Mouse (Mus musculus) monocyte, adult 5-6 weeks (primary cell): ENCODE data around the gene Ube2g2. TPM values are rescaled to one million over a fixed set of nuclear protein-coding genes. Genes with fewer than 3 reads are reported as not detected.

Source experiments
- ATAC-seq: fragments of 153-309, 156-312 bp; replicated peaks from 2 replicates; pipeline ENCODE4 v1.8.0; 2017; ENCODE audit warnings: mild to moderate bottlenecking; ENCODE audit not compliant: low TSS enrichment, insufficient number of reproducible peaks, severe bottlenecking, poor library complexity, low FRiP score
- total RNA-seq: library from RNA; stranded (forward); fragments of 200-1000, 200-491, 200-594 nt; gene quantifications from 3 replicates; pipeline ENCODE4 v1.2.3, GENCODE M21; 2017

The Ube2g2 gene
- total RNA-seq, 1 experiment from 2014 or later = 70.3 TPM

DNA sequence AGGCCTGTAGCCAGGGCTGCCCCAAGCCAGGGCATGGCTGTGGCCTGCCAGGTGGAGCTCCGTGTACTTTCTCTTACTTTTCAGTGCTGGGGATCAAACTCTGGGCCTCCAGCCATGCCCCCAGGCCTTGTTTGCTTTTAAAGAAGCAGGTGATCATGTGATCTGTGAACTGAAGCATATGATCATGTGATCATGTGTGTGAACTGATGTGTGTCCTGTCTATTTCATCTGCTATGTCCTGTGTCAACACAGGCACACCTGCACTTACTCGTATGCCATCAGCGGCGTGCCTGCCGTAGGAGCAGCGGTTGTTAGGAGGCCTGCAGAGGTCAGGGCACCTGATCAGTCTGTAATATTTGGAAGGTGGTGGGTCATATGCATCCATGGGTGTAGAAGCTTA lies 11.9 kb downstream of the Ube2g2 start:
- ATAC-seq = no peak; the same call in 1 of the 2 replicates

DNA sequence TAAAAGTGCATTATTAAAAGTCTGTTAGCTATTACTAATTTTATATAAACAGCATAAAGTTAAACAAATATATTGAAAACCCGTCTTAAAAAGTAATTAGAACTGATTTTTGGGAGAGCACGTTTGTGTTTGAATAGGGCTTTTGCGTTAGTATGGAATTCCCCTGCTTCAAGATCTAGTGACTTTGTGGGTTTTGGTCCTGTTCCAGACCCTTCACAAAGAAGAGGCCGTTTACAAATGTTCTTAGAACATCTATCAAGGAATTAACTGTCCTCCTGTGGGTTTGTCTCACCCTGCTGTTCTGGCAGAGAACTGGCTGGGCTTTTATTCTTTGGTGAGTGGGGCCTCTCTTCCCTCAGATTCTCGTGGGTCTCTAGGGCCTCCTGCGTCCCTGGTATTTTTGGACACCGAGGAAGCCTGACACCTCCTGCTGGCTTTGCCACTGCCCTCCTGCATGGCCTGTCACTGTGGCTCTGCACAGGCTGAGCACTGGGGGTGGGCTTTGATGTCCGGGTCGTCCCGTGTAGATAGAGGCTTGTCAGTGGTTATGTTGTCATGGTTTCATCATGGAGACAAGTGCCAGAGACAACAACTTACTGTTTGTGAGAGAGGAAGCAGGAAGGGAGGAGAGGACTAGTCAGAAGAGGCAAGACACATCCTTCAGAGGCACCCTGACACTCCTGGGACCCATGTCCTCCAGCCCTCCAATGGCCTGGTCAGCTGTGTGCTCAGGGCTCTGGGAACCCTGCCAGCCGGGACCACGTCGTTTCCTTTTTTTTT lies 12.6 kb downstream of the Ube2g2 start:
- no peak for ATAC-seq

- ATAC-seq = no peak
Observed at GRCm38 (mm10) chr10:77636234-77636922, 14.3 kb downstream of the Ube2g2 start.

GRCm38 (mm10) chr10:77638956-77639355 lies 16.9 kb downstream of the Ube2g2 start:
- ATAC-seq = no peak

- no peak for ATAC-seq
Observed at GRCm38 (mm10) chr10:77643160-77643559, 21.1 kb downstream of the Ube2g2 start.

DNA sequence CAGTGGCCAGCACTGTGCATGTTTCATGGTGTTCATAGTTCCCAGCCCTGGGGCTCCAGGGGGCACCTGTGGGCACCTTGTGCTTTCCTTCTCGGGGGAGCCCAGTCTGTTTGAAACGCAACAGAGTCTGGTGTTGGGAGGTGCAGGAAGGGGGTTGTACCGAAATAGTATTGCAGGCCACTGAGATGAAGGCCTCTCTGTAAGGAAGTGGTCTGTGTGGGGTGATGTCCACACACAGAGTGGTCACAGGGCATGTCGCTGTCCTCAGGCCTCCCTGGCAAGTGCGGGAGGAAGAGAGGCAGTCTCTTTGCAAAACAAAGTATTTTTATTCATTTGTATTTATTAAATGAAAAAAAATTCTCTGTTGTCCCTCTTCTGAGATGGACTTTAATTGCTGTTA lies 23.5 kb downstream of the Ube2g2 start:
- no peak for ATAC-seq

- ATAC-seq = no peak
Observed at GRCm38 (mm10) chr10:77647461-77647860, 25.4 kb downstream of the Ube2g2 start.

GRCm38 (mm10) chr10:77647901-77648300 lies 25.8 kb downstream of the Ube2g2 start:
- no peak for ATAC-seq

DNA sequence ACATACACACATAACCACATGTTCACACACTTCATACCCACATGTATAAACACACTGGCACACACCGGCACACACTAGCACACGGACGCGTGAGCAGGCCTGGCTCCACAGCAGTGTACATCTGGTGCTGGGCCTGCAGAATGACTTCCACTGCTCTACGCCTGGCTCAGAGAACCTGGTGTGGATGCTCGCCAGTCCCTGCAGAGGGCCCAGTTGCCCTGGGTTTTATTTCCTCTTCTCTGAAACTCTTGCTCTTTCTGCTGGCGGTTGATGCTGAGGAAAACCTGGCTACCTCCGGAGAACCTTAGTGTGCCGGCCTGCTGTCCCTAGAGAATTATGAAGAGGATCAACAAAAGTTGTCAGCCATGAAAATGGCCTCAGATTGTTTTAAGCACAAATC lies 30.0 kb downstream of the Ube2g2 start:
- ATAC-seq = no peak

- no peak for ATAC-seq
Observed at GRCm38 (mm10) chr10:77658286-77658994, 36.4 kb downstream of the Ube2g2 start.

DNA sequence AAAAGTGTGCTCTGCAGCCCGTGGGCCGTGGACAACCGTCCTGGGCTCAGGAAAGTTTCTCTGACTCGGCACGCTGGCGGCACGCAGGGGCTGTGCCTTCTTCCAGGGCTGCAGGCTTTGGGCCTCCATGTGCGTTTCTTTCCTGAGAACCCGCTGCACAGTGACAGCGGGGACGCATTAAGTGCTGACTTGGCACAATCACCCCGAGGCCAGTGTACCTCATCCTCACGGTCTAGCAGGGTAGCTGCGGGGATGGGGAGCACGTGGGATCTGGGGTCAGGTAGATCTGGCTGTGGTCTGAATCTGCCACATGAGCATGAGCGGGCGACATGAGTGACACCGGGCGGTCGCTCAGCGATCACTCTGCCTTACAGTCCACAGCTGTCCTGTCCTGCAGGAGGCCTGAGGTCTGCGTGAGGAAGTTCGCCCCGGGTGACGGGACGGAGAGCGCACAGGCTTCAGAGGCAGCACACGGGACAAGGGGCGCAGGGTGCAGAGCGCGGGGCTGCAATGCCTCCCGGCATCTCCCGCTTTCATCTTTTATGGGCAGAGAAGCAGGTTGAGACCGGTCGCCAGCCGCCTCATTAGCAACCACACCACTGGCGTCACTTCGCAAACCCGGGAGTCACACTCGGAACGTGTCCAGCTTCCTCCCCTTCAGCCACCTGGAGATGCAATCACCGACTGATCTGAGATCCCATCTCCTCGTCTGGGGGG lies 42.0 kb downstream of the Ube2g2 start:
- ATAC-seq = 0 out of 2 replicates have a peak, but pooled peaks have one; percentile 16

GRCm38 (mm10) chr10:77666342-77666741 lies 44.3 kb downstream of the Ube2g2 start:
- ATAC-seq = no peak

- no peak for ATAC-seq
Observed at GRCm38 (mm10) chr10:77667402-77667801, 45.3 kb downstream of the Ube2g2 start.

DNA sequence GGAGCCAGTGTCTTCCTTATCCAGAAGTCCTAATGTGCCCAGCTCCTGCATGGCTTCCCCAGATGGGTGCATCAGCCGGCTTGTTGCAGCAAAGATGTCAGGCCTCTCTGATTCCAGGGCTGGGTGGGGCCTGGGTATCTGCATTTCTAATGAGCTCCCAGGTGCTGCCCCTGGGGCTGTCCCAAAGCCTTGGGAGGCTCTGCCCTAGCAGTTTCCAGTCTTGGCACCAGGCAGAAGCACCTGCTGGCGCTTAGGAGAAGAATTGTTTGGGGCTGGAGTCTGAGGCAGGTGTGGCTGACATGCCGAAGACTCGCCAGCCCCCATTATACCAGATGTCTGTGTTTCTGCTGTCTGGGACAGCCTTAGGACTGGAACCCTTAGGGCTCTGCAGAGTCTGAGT lies 48.6 kb downstream of the Ube2g2 start:
- ATAC-seq = no peak

- no peak for ATAC-seq
Observed at GRCm38 (mm10) chr10:77671519-77671918, 49.4 kb downstream of the Ube2g2 start.

DNA sequence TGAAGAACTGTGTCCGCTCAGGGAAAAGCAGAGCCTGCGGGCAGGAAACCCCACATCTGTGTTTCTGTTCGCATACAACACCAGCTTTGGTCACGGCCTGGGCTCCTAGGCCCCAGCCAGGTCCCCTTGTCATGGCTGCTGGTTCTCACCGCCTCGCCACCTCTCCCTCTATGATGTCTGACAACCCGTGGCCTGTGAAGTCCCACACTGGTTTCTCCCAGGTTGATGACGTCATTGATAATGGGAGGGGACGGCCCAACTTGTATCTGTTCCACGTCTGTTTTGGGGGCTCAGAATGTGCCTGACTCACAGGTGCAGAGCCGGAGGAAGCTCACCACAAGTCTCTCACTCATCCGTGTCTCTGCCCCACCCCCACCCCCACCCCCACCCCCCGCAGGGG lies 51.7 kb downstream of the Ube2g2 start:
- ATAC-seq = no peak

DNA sequence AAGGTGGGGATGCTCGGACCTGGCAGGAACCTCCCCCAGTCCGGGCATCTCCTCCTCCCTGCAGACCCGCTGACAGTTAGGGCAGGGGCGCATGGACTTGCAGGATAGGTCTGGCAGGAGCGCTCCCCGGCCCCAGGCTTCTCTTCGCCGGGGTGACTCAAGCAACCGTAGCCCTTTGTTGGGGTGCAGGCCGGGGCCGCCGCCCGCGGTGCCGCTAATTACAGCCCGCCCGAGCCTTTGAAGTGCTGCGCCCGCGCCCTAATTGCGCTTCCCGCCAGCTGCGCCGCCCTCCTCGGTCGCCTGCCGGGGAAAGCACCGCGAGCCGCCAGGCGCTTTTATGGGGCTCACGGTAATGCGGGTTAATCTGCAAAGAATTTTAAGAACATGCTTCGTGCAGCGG lies 55.5 kb downstream of the Ube2g2 start:
- ATAC-seq = no peak

DNA sequence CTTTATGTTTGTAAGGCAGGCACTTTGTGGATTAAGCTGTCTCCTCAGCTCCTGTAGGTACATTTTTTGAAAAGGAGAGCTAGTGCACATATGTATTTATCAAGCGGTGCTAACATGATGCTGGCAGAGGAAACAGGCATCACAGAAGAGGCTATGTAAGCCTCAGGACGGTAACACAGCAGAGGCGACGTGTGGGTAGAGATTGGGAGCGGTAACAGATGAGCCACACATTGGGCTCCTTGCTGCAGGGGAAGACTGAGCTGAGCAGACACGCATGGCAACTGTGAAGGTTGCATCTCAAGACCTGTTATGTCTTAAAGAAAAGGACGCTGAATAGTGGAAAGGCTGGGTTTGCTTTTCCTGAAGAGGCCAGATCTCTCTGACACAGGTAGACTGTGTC lies 60.9 kb downstream of the Ube2g2 start:
- no peak for ATAC-seq

GRCm38 (mm10) chr10:77684181-77684580 lies 62.1 kb downstream of the Ube2g2 start:
- no peak for ATAC-seq
